Mouse (Mus musculus): ENCODE measurements around the gene Nfx1. TPM values are rescaled to one million over a fixed set of nuclear protein-coding genes. Genes with fewer than 3 reads are reported as not detected.

Nfx1 gene
- polyA plus RNA-seq, 1 experiment, result 4.1 TPM

DNA sequence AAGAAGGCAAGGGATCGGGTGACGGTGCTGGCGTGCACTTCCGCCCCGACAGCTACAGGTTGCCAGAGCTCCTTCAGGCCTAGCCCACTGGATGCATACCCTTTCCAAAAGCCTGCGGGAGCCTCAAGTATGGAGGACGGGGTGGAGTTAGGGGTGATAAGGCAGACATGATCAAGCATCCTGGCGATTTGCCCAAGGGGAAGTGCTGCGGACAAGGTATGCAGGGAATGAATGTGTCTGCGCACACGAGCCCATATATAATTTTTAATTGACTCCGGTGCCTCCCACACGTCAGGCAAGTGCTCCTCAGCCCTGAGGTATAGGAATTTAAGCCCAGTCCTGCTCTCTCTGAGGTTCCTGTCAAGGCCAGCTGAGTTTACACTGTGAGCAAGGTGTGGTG lies 84.4 kb downstream of the Nfx1 start:
- H3K36me3 ChIP-seq (replicated peaks; ENCODE audit: low read length), result no peaks in the 10 kb centered on the region
- H3K27me3 ChIP-seq (replicated peaks), result peaks cover 10% of the 10 kb centered on the region
- TF ChIP-seq GATA1 (IDR thresholded peaks at IDR 0.05; ENCODE audit: borderline replicate concordance, low read length) (no peak), FLI1 (IDR thresholded peaks at IDR 0.05; ENCODE audit: low read length) (no peak)
- peaks cover 14% of the 10 kb centered on the region for H3K4me1 ChIP-seq
- H3K9me3 ChIP-seq, result no peaks in the 10 kb centered on the region
- no peak overlapping the region for H3K4me3 ChIP-seq (replicated peaks)

GRCm38 (mm10) chr4:41056253-41056652 lies 85.5 kb downstream of the Nfx1 start:
- TF ChIP-seq FLI1 (IDR thresholded peaks at IDR 0.05; ENCODE audit: low read length) (no peak), GATA1 (IDR thresholded peaks at IDR 0.05; ENCODE audit: borderline replicate concordance, low read length) (no peak)
- Histone ChIP-seq H3K4me3 (replicated peaks) (no peak overlapping the region), H3K9me3 (no peaks in the 10 kb centered on the region), H3K4me1 (peaks cover 8% of the 10 kb centered on the region; the same call in 1 of the 2 replicates), H3K27me3 (replicated peaks) (peaks cover 17% of the 10 kb centered on the region), H3K36me3 (replicated peaks; ENCODE audit: low read length) (no peaks in the 10 kb centered on the region)

DNA sequence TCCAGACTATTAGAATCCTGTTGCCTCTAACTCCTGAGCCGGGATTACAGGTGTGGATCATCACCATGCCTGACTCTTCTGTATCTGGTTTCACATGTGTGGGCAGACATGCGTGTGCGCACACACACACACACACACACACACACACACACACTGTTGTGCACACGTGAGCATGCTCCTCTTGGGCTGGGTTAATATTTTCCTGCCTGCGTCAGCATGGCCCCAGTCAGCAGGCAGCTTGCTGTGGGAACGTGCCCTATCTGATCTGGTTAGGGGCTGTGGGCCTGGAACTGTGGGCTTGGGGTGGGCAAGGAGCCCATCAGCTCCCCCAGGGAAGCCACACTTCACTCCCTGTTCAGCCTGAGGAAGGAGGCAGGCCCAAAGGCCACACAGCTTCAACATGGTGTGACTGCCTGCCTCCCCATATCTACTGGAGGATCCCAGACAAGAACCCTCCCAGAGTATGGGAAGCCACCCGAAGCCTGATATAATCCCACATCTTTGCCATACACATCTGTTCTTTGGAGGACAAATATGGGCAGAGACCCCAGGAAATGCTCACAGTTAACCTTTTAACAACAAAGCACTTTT lies 86.1 kb downstream of the Nfx1 start:
- H3K36me3 ChIP-seq (replicated peaks; ENCODE audit: low read length), result no peaks in the 10 kb centered on the region
- no peak for TF ChIP-seq GATA1 (IDR thresholded peaks at IDR 0.05; ENCODE audit: borderline replicate concordance, low read length)
- TF ChIP-seq FLI1 (IDR thresholded peaks at IDR 0.05; ENCODE audit: low read length), result no peak
- peaks cover 19% of the 10 kb centered on the region for H3K27me3 ChIP-seq (replicated peaks)
- H3K9me3 ChIP-seq, result no peaks in the 10 kb centered on the region
- H3K4me1 ChIP-seq, result peaks cover 8% of the 10 kb centered on the region; the same call in 1 of the 2 replicates
- H3K4me3 ChIP-seq (replicated peaks), result no peak overlapping the region

- Histone ChIP-seq H3K27me3 (replicated peaks) (peaks cover 20% of the 10 kb centered on the region), H3K4me3 (replicated peaks) (no peak overlapping the region), H3K4me1 (peaks cover 8% of the 10 kb centered on the region; the same call in 1 of the 2 replicates), H3K36me3 (replicated peaks; ENCODE audit: low read length) (no peaks in the 10 kb centered on the region), H3K9me3 (no peaks in the 10 kb centered on the region)
- no peak for TF ChIP-seq FLI1 (IDR thresholded peaks at IDR 0.05; ENCODE audit: low read length)
- no peak for TF ChIP-seq GATA1 (IDR thresholded peaks at IDR 0.05; ENCODE audit: borderline replicate concordance, low read length)
Observed at GRCm38 (mm10) chr4:41057361-41057760, 86.7 kb downstream of the Nfx1 start.

DNA sequence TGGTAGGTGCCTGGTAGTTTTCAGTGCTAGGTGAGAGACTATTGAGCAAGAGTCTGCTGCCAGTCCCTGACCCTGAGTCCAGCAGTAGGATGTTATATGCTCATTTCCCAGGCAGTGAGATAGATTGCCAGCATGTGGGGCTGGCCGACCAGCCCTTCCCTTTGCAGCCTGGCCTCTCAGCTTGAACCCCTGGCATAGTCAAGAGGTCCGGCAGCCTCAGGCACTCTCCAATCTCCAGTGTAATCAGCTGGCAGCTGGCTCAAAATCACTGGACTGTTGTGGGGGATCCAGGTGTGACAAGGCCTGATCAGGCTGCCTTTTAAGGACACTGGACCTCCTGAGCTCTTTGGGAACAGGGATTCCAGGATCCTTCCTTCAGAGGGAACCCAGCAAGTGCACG lies 92.6 kb downstream of the Nfx1 start:
- TF ChIP-seq GATA1 (IDR thresholded peaks at IDR 0.05; ENCODE audit: borderline replicate concordance, low read length) (no peak), FLI1 (IDR thresholded peaks at IDR 0.05; ENCODE audit: low read length) (no peak)
- no peaks in the 10 kb centered on the region for H3K9me3 ChIP-seq
- H3K27me3 ChIP-seq (replicated peaks), result peaks cover 41% of the 10 kb centered on the region
- peaks cover 16% of the 10 kb centered on the region; the same call in 1 of the 2 replicates for H3K4me1 ChIP-seq
- no peaks in the 10 kb centered on the region for H3K36me3 ChIP-seq (replicated peaks; ENCODE audit: low read length)
- no peak overlapping the region for H3K4me3 ChIP-seq (replicated peaks)

DNA sequence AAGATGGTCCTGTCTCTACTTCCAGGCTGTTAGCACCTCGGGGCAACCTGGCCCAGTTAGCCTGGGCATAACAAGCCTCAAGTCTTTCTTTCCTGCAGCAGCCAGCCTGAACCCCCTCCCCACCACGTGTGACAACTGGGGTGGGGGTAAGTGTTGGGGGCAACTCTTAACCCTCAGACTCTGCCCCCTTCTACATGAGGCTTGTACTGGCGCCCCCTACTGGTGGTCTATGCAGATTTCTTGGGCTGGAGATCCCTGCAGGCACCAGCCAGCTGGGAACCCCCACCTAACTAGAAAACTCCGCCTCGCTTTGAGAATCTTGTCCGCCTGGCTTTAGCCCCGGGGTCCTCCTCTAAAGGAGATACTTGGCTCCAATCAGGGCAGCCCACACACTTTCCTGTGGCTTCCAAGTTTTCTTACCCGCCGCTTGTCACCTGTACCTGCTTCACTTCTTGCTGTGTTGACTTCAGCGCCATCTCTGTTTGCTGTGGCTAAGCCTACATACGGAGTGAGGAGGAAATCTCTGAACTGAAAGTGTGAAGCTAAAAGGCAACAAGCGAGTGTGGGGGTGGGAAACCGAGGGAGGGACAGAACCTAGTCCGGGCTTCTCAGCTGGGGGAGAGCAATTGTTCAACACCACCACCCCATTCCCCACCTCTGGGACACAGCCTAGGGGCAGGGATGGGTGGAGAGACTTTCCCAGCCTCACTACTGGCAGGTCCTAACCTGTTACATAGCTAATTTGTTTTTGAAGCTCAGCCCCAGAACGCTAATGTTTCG lies 93.4 kb downstream of the Nfx1 start:
- Histone ChIP-seq H3K36me3 (replicated peaks; ENCODE audit: low read length) (no peaks in the 10 kb centered on the region), H3K9me3 (no peaks in the 10 kb centered on the region), H3K4me1 (peaks cover 16% of the 10 kb centered on the region; the same call in 1 of the 2 replicates), H3K27me3 (replicated peaks) (peaks cover 43% of the 10 kb centered on the region), H3K4me3 (replicated peaks) (peak overlapping the region; percentile 30)
- TF ChIP-seq FLI1 (IDR thresholded peaks at IDR 0.05; ENCODE audit: low read length) (no peak), GATA1 (IDR thresholded peaks at IDR 0.05; ENCODE audit: borderline replicate concordance, low read length) (no peak)

DNA sequence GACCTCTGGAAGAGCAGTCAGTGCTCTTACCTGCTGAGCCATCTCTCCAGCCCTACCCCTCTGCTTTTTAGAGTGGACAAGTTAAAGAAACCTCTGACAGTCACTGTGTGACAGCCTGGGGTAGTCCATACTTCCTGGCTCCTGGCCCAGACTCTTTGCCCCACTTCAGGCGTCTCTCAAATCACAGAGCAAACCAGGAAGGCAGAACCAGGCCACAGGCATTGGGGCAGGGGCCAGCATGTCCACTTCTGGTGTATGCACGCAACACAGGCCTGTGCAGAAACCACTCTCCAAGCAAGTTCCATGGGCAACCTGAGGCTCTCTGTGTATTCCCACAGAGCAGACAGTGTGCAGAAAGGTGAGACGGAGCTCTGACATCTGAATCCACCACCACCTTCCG lies 94.5 kb downstream of the Nfx1 start:
- Histone ChIP-seq H3K27me3 (replicated peaks) (peaks cover 39% of the 10 kb centered on the region), H3K9me3 (no peaks in the 10 kb centered on the region), H3K4me3 (replicated peaks) (no peak overlapping the region), H3K4me1 (peaks cover 16% of the 10 kb centered on the region; the same call in 1 of the 2 replicates), H3K36me3 (replicated peaks; ENCODE audit: low read length) (no peaks in the 10 kb centered on the region)
- no peak for TF ChIP-seq GATA1 (IDR thresholded peaks at IDR 0.05; ENCODE audit: borderline replicate concordance, low read length)
- TF ChIP-seq FLI1 (IDR thresholded peaks at IDR 0.05; ENCODE audit: low read length), result no peak

DNA sequence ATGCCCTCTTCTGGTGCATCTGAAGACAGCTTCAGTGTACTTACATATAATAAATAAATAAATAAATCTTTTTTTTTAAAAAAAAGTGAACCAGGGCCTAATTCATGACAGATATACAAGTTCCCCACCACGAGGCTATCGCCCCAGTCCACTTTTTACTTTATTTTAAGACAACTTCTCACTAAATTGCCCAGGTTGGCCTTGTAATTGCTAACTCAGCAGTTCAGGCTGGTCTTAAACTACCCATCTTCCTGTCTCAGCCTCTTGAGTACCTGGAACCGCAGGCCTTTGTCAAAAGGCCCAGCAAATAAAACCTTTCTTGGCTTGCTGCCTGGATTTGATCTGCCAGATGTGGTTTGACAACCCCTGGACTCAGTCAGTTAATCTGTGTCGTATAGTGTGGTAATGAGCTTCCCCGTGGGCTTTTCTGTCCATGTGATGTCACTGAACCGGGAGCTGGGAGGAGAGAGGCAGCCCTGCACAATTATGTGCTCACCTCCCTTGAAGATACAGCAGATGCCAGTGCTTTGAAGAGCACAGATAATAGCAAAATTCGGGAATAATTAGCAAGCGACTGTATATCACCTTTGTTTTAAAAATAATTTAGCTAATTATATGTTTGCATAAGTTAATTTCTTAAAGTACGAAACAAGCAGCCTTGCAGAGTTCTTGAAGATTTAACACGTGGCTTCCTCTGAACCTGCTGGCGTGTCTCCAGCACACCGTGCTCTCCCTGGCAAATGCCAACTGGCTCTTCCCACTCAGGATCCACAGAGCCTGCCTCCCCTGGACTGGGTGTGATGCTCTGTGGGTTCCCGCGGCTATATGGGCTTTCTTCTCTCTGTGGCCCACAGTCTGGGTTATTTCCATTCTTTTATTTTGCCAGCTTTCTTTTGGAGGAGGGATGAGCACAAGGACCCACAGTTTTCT lies 101.1 kb downstream of the Nfx1 start:
- H3K4me3 ChIP-seq (replicated peaks), result no peak overlapping the region
- H3K4me1 ChIP-seq, result peaks cover 5% of the 10 kb centered on the region; the same call in 1 of the 2 replicates
- peaks cover 25% of the 10 kb centered on the region for H3K27me3 ChIP-seq (replicated peaks)
- no peak for TF ChIP-seq GATA1 (IDR thresholded peaks at IDR 0.05; ENCODE audit: borderline replicate concordance, low read length)
- TF ChIP-seq FLI1 (IDR thresholded peaks at IDR 0.05; ENCODE audit: low read length), result no peak
- no peaks in the 10 kb centered on the region for H3K36me3 ChIP-seq (replicated peaks; ENCODE audit: low read length)
- H3K9me3 ChIP-seq, result no peaks in the 10 kb centered on the region

DNA sequence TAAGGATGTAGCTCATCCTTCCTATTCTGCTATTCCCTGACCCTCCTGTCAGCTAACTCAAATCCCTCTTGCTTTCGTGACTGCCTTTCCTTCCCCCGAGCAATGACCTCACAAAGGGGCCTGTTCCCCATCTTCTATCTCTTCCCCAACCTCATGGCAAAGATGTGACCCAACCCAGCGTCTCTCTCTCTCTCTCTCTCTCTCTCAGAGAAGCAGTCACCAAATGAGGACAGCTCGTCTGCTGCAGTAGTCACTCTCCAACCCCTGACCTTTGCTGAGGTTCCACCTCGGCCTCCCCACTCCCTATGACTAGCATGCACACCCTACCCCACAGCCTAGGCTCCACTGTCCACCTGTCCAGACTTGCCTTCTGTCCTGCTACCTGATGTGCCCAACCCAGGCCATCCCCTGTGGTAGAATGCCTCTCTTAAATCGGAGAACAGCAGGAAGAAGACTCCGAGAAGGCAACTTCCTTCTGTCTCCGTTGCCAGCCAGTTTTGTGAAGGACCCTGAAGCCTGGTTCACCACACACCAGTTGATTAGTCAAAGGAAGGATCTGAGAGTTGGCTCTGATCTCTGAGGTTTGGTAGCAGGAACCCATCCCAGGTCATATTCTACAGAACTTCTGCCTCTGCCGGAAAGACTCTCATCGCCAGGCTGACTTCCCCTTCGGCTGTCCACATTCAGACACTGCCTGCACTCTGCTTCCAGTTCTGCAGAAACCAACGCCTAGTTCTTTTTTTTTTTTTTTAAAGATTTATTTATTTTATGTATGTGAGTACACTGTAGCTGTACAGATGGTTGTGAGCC lies 102.5 kb downstream of the Nfx1 start:
- H3K4me1 ChIP-seq, result peaks cover 5% of the 10 kb centered on the region; the same call in 1 of the 2 replicates
- H3K36me3 ChIP-seq (replicated peaks; ENCODE audit: low read length), result no peaks in the 10 kb centered on the region
- TF ChIP-seq FLI1 (IDR thresholded peaks at IDR 0.05; ENCODE audit: low read length), result no peak
- no peak for TF ChIP-seq GATA1 (IDR thresholded peaks at IDR 0.05; ENCODE audit: borderline replicate concordance, low read length)
- H3K27me3 ChIP-seq (replicated peaks), result peaks cover 27% of the 10 kb centered on the region
- peak overlapping the region; percentile 76 for H3K4me3 ChIP-seq (replicated peaks)
- H3K9me3 ChIP-seq, result no peaks in the 10 kb centered on the region
